Mouse (Mus musculus) liver, adult 2 months (tissue): ENCODE results near the gene Lsm2.

Experiments used
- CTCF ChIP-seq: fragments of 200-500 bp; IDR thresholded peaks from 2 replicates; pipeline ENCODE4 v1.5.1; 2011; ENCODE audit warnings: low read depth, low read length, control low read depth
- POLR2A ChIP-seq: fragments of 200-500 bp; IDR thresholded peaks from 2 replicates; pipeline ENCODE4 v1.6.1; 2011; ENCODE audit warnings: low read length, control low read depth; ENCODE audit not compliant: insufficient read depth; ENCODE audit errors: extremely low read depth

- TF ChIP-seq POLR2A (no peak), CTCF (no peak)
Measured at GRCm38 (mm10) chr17:35027277-35028068, 45.8 kb downstream of the Lsm2 start, which contains the start of gene Sapcd1.
